Mouse (Mus musculus): ENCODE results near the gene Srd5a2.

Srd5a2 gene

DNA sequence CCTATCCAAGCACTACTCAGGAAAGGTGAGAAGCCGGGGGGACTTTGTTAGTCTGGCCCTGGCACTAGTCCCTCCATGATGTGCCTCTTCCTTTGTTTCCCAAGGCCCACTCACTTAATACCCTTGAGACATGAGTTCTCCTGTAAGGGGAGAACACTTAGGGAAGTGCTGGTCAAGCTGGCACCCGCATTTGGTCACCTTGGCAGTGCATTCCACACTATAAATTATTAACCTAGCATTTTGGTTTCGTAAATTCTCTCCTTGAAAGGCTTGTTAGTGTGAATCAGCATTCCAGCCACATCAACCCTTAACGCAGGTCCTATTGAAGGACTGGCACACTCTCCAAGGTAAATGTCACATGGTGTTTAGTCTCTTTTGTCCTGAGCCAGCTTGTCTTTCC lies 61.8 kb downstream of the Srd5a2 start:
- DNase-seq (ENCODE audit: low spot score in 2 of 2) = no peak

DNA sequence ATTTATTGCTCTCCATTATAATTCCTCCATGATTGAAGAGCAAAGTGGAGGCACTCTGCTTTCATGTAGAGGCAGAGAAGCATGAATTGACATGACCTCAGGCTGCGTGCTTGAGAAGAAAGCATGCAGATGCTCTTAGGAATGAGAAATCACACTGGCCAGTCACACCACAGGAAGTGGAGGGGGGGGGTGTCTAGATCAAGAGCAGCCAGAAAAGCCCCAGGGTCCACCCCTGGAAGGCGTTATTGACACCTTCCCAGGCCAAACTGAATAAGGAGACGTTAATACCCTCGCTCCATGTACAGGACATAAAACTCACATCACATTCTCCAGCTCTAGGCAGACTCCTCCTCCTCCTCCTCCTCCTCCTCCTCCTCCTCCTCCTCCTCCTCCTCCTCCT lies 63.2 kb downstream of the Srd5a2 start:
- no peak for DNase-seq (ENCODE audit: low spot score in 2 of 2)

DNA sequence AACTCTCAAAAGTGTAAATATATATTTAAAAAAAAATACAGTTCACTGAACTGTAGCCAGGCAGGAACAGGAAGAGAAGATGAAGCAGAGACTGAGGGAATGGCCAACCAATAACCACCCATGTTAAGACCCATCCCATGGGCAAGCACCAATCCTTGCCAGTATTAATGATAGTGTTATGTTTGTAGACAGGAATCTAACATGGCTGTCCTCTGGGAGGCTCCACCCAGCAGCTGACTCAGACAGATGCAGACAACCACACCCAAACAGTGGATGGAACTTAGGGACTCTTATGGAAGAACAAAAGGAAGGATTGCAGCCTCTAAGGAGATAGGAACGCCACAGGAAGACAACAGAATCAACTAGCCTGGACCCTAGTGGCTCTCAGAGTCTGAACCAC lies 64.8 kb downstream of the Srd5a2 start:
- DNase-seq (ENCODE audit: low spot score in 2 of 2) = no peak

DNA sequence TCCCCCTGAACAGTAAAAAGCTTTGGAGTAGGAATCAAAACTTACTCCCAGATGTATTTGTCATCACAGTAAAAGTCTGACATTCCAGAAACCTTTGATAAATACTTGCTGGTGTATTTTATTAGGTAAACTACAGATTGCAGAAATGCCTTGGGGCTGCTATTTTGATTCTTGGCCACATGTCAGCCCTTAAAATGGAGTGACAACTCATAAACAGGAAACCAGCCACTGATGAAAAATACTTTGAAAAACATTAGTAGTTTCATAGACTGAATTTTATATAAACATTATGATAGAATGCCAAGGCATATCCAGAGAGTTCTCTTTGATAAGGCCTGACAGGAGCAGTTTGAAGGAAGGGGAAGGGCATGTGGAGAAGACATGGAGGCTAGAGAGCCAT lies 71.7 kb downstream of the Srd5a2 start:
- no peak for DNase-seq (ENCODE audit: low spot score in 2 of 2)

DNA sequence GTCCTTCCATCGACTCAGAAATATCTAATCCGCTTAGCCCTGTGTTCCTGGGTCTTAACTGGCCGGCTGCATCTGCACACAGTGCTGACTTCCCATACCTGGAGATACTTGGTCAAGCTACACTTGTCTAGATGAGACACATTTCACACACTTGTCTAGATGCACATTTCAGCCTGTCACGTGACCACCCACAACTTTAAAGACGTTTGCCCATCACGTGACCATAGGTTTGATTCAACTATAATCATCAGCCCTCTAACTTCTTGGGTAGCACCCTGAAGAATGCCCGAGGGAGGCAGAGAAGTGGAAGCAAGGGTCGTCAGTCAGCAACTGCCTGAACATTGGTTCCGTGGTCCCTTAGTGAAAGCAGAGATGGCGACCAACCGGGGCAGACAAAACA lies 75.1 kb downstream of the Srd5a2 start:
- DNase-seq (ENCODE audit: low spot score in 2 of 2) = no peak

DNA sequence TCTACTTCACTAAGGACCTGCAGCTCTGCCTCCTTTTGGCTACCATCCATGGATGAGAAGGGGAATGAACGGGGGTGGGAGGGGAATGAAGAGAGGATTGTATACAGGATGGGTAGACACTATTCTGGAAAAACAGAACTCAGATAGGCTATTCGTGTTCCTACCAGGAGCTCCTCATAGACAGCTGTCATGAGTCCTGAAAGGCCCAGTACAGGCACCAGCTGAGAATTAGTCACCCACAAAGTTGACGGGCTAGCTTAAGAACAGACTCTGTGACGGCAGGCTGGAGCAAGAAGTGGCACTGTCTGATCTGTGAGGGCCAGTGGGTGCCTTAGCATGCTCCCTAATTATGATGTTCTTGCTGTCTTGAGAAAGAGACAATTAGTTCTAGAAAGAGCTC lies 76.4 kb downstream of the Srd5a2 start:
- DNase-seq (ENCODE audit: low spot score in 2 of 2) = no peak

DNA sequence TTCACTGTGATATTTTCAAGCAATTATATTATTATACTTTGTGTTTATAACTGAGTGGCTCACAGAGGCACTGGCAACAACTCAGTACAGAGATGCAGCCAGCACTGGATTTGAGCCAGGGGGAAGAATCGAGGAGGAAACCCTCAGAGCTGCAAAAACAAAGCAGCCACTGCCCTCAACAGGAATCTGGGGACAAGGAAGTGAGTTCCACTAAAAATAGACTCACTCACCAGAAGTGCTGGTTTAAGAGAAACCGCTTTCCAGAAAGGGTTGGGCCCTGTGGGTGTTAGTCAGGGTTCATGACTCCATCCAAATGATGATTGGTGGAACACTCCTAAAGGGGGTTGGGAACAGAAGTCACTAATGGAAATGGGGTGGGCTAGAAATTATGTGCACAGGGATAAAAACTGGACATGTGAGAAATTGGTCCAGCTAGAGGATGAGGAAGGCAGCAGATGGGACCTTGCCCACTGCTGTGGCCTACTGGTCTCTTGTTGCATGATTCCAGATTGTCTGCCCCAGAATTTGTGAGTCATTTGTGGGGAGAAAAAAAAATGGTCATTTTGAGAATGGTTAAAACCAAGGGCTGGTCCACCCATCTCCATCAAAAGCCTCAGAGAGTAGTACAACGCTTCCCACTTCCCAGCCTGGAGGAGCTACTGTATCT lies 77.2 kb downstream of the Srd5a2 start:
- DNase-seq (ENCODE audit: low spot score in 2 of 2) = peak in 1 of 2 experiments; percentile 9
